Mouse (Mus musculus) ES-E14 (cell line): ENCODE measurements around the gene Zfp287.

Experiments used
- ZC3H11A ChIP-seq: IDR thresholded peaks from 2 replicates; pipeline ENCODE4 v1.6.1; 2012; ENCODE audit warnings: low read depth, mild to moderate bottlenecking, inconsistent platforms, low read length, borderline replicate concordance
- ZNF384 ChIP-seq: IDR thresholded peaks from 2 replicates; pipeline ENCODE4 v1.6.1; 2012; ENCODE audit warnings: low read depth, low read length, inconsistent platforms

- TF ChIP-seq ZC3H11A (peak; percentile 80; the same call in 1 of the 2 replicates), ZNF384 (no peak)
Observed at GRCm38 (mm10) chr11:62744103-62744502, 12.4 kb upstream of the Zfp287 start.
